Mouse (Mus musculus) heart, embryonic 13.5 days (tissue): ENCODE data around the gene Olfr1440. TPM values are rescaled to one million over a fixed set of nuclear protein-coding genes. Genes with fewer than 3 reads are reported as not detected.

Experiments used
- ATAC-seq: fragments of 200-750 bp; cut with Nextera tagmentation; 2 replicates; pipeline ENCODE4 v1.8.0; 2017; ENCODE audit warnings: moderate TSS enrichment; ENCODE audit not compliant: insufficient number of reproducible peaks, low FRiP score, low TSS enrichment; ENCODE audit errors: extremely low read depth
- H3K27ac ChIP-seq: fragments of 300-500 bp; sonication (generic); replicated peaks from 2 replicates; pipeline ENCODE4 v1.5.1; 2015; ENCODE audit warnings: moderate library complexity, mild to moderate bottlenecking, inconsistent platforms
- H3K27me3 ChIP-seq: fragments of 300-500 bp; sonication (generic); replicated peaks from 2 replicates; pipeline ENCODE4 v1.6.1; 2015; ENCODE audit warnings: mild to moderate bottlenecking, inconsistent platforms
- H3K36me3 ChIP-seq: fragments of 300-500 bp; sonication (generic); 2 replicates; pipeline ENCODE4 v1.6.1; 2015; ENCODE audit warnings: mild to moderate bottlenecking, inconsistent platforms
- H3K4me1 ChIP-seq: fragments of 300-500 bp; sonication (generic); 2 replicates; pipeline ENCODE4 v1.6.1; 2015; ENCODE audit warnings: inconsistent platforms
- H3K4me2 ChIP-seq: fragments of 300-500 bp; sonication (generic); 2 replicates; pipeline ENCODE4 v1.6.1; 2015; ENCODE audit warnings: inconsistent platforms, mild to moderate bottlenecking, moderate library complexity
- H3K4me3 ChIP-seq: fragments of 300-500 bp; sonication (generic); 2 replicates; pipeline ENCODE4 v1.5.1; 2015; ENCODE audit warnings: moderate library complexity, mild to moderate bottlenecking, inconsistent platforms
- H3K9ac ChIP-seq: fragments of 300-500 bp; sonication (generic); 2 replicates; pipeline ENCODE4 v1.6.1; 2015; ENCODE audit warnings: inconsistent platforms, mild to moderate bottlenecking, moderate library complexity
- H3K9me3 ChIP-seq: fragments of 300-500 bp; sonication (generic); 2 replicates; pipeline ENCODE4 v1.6.1; 2016; ENCODE audit warnings: inconsistent platforms
- WGBS: fragments of 180-500 bp; shearing (Covaris S2); methylation state at CpG from one replicate; pipeline ENCODE4 v1.1.7; 2015; ENCODE audit warnings: mixed read lengths; 5-methylcytosine and 5-hydroxymethylcytosine counted together
- polyA plus RNA-seq: library from polyadenylated mRNA; unstranded; fragments of >200 nt; fragmentation: Nextera tagmentation; extraction: Ambion mirVana; gene quantifications from 2 replicates; pipeline ENCODE4 v1.2.1, GENCODE M21; 2015

Gene Olfr1440
- polyA plus RNA-seq: not detected in 2 replicates

DNA sequence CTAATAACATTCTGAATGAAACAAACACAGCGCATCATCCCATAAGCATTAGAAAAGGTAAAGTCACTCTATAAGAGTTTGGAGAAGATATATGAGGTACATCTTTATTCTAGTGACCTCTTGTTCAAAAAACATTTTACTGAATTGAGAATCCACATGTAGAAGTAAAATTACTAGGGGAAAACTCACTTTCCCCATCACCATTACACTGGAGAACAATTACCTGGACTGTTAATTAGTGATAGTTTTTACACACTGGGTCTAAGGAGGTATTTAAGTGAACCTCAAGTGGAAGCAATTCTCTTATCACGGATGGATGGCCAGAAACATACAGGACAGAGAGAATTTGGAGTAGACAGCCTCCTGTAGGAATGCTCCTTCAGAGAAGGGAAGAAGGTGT lies at the start of gene Olfr1440:
Gene Olfr1440 (plus strand): TSS at position 301 of the 400 bp plus-strand sequence.
- Histone ChIP-seq H3K36me3 (no peaks in the 10 kb centered on the region), H3K4me2 (no peak within 1 kb of the TSS), H3K9ac (no peak within 1 kb of the TSS), H3K4me1 (no peaks in the 10 kb centered on the region), H3K4me3 (no peak within 1 kb of the TSS), H3K27ac (no peak within 1 kb of the TSS), H3K27me3 (no peaks in the 10 kb centered on the region), H3K9me3 (no peaks in the 10 kb centered on the region)
- 73% methylated on average over 2 of the region's 2 CpGs for WGBS
- no peak for ATAC-seq

DNA sequence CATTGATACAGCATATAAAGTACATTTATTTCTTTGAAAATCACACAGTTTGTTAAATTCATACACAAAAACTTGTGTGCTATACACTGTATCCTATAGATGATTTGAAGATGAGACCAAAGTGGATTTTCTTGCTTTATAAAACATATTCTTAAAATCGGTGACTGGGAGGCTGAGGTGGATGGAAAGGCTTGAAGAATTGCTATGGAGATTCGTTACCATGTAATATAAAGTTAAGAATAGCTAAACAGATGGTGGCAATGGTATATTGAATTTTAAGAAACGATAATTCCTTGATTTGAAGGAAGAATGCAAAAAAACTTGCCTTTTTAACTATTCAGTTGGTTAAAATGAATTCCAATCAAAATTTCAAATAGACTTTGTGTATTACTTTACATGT lies 14.1 kb upstream of the Olfr1440 start:
- no peaks in the 10 kb centered on the region for H3K9me3 ChIP-seq
- H3K27me3 ChIP-seq: no peaks in the 10 kb centered on the region
- H3K36me3 ChIP-seq: no peaks in the 10 kb centered on the region
- WGBS: 70% methylated on average over 3 of the region's 3 CpGs
- no peaks in the 10 kb centered on the region for H3K4me1 ChIP-seq
- no peak overlapping the region for H3K9ac ChIP-seq
- ATAC-seq: no peak
- H3K4me2 ChIP-seq: no peak overlapping the region
- no peak overlapping the region for H3K27ac ChIP-seq
- no peak overlapping the region for H3K4me3 ChIP-seq

DNA sequence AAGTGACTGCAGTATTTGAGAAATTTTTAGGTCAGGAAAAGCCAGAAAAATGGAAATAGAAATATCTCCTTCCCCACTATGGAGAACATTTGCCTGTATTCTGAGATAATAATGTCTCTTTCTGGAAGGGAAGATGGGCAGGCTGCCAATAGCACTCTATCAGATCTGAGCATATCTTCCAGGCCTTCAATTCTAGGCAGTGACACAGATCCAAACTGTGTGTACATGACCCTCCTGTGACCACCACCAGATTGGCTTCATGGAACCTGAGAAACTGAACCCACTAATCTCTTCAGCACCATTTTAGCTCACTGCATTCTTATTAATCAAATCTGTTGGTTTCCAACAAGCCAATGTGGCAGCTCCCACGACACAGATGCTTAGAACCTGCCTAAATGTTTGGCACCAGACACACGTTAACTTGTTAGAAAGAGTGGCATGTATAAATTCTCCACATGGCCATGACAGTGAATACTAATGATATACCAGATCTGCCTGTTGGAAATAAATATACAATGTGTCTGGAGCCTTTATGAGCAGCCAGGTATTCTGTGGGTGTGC lies 12.5 kb upstream of the Olfr1440 start:
- no peak for ATAC-seq

GRCm38 (mm10) chr19:12413737-12414136 lies 26.7 kb downstream of the Olfr1440 start:
- H3K9ac ChIP-seq: no peak overlapping the region
- ATAC-seq: no peak
- H3K4me1 ChIP-seq: no peaks in the 10 kb centered on the region
- no peak overlapping the region for H3K4me3 ChIP-seq
- no peak overlapping the region for H3K27ac ChIP-seq
- H3K9me3 ChIP-seq: no peaks in the 10 kb centered on the region
- H3K4me2 ChIP-seq: no peak overlapping the region
- no peaks in the 10 kb centered on the region for H3K36me3 ChIP-seq
- H3K27me3 ChIP-seq: no peaks in the 10 kb centered on the region

More for the DNA sequence above, 12.5 kb upstream of the Olfr1440 start:
- WGBS: 59% methylated on average over 2 of the region's 2 CpGs
- Histone ChIP-seq H3K4me3 (no peak overlapping the region), H3K9me3 (no peaks in the 10 kb centered on the region), H3K9ac (no peak overlapping the region), H3K36me3 (no peaks in the 10 kb centered on the region), H3K27me3 (no peaks in the 10 kb centered on the region), H3K4me2 (no peak overlapping the region), H3K4me1 (no peaks in the 10 kb centered on the region), H3K27ac (no peak overlapping the region)

DNA sequence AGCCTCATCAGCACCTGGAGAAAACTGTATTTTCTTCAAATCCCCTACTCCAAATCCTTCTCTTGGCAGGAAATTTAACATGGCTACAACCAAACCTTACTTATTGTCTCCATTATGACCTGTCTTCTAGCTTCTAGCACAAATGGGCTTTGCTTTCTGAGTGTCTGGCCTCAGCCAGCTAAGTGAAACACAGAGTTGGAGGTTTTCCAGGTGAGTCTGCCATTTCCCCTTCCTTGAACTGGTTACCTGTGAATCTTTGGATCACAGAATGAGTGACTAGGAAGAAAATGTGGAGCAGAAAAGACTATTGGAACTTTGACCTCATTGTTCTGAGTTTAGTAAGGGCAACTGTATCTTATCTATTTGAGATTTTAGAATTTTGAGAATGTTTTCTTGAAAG lies 30.3 kb downstream of the Olfr1440 start, which contains the start of gene Olfr1441:
Gene Olfr1441 (plus strand): TSS at position 73 of the 400 bp plus-strand sequence.
- H3K4me3 ChIP-seq: no peak within 1 kb of the TSS
- H3K27me3 ChIP-seq: no peaks in the 10 kb centered on the region
- no peak for ATAC-seq
- no peaks in the 10 kb centered on the region for H3K4me1 ChIP-seq
- H3K36me3 ChIP-seq: no peaks in the 10 kb centered on the region
- no peaks in the 10 kb centered on the region for H3K9me3 ChIP-seq
- H3K4me2 ChIP-seq: no peak within 1 kb of the TSS
- H3K27ac ChIP-seq: no peak within 1 kb of the TSS
- H3K9ac ChIP-seq: no peak within 1 kb of the TSS

DNA sequence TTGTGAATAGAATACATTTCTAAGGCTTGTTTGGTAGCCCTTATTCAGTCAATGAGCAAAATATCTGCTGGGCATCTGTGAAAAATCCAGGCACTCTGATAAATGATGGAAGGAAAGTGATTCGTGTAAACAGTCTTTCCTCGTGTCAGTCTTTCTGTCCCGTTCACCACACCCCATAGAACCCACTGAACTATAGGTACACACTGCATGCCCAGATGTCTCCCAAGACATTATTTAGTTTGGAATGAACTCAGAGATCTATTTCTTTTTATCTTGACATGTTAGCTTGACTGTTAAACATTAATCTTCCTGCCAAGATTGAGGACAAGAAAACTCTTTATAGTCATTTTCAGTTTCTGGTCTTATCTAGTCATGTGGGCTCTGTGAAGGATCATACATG lies 31.2 kb downstream of the Olfr1440 start:
- no peak for ATAC-seq
- Histone ChIP-seq H3K27ac (no peak overlapping the region), H3K36me3 (no peaks in the 10 kb centered on the region), H3K4me2 (no peak overlapping the region), H3K9ac (no peak overlapping the region), H3K9me3 (no peaks in the 10 kb centered on the region), H3K27me3 (no peaks in the 10 kb centered on the region), H3K4me1 (no peaks in the 10 kb centered on the region), H3K4me3 (no peak overlapping the region)
- 58% methylated on average over 3 of the region's 3 CpGs for WGBS

DNA sequence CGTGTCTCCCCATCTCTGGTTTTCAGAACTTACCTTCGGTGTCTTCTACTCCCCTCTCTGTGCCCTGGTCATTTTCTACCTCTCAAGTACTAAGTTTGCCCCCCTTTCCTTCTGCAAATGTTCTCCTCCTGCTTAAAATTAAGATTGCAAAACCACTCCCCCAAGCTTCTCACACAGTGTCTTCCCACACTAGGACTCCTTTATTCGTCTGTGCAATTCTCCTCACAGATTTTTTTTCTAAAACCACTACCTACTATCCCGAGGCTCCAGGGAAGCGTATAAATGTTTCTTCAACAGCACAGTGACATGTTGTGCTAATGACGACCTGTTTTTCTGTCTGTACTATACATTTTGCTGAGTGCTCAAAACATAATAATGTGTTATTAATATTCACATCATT lies 33.5 kb downstream of the Olfr1440 start:
- Histone ChIP-seq H3K4me3 (no peak overlapping the region), H3K4me2 (no peak overlapping the region), H3K27me3 (no peaks in the 10 kb centered on the region), H3K4me1 (no peaks in the 10 kb centered on the region), H3K9me3 (no peaks in the 10 kb centered on the region), H3K9ac (no peak overlapping the region), H3K27ac (no peak overlapping the region), H3K36me3 (no peaks in the 10 kb centered on the region)
- ATAC-seq: no peak
- 69% methylated on average over 6 of the region's 6 CpGs for WGBS

- H3K36me3 ChIP-seq: no peaks in the 10 kb centered on the region
- no peak overlapping the region for H3K27ac ChIP-seq
- no peak overlapping the region for H3K4me3 ChIP-seq
- H3K4me1 ChIP-seq: no peaks in the 10 kb centered on the region
- no peak for ATAC-seq
- WGBS: 68% methylated on average over 1 of the region's 1 CpGs
- H3K9me3 ChIP-seq: no peaks in the 10 kb centered on the region
- H3K4me2 ChIP-seq: no peak overlapping the region
- H3K9ac ChIP-seq: no peak overlapping the region
- no peaks in the 10 kb centered on the region for H3K27me3 ChIP-seq
These were observed 34.6 kb downstream of the Olfr1440 start for GRCm38 (mm10) chr19:12421680-12422079.

GRCm38 (mm10) chr19:12427101-12427500 lies 40.0 kb downstream of the Olfr1440 start:
- 79% methylated on average over 5 of the region's 5 CpGs for WGBS
- Histone ChIP-seq H3K4me2 (no peak overlapping the region), H3K9ac (no peak overlapping the region), H3K9me3 (no peaks in the 10 kb centered on the region), H3K27me3 (no peaks in the 10 kb centered on the region), H3K4me1 (no peaks in the 10 kb centered on the region), H3K4me3 (no peak overlapping the region), H3K27ac (no peak overlapping the region), H3K36me3 (no peaks in the 10 kb centered on the region)
- no peak for ATAC-seq

DNA sequence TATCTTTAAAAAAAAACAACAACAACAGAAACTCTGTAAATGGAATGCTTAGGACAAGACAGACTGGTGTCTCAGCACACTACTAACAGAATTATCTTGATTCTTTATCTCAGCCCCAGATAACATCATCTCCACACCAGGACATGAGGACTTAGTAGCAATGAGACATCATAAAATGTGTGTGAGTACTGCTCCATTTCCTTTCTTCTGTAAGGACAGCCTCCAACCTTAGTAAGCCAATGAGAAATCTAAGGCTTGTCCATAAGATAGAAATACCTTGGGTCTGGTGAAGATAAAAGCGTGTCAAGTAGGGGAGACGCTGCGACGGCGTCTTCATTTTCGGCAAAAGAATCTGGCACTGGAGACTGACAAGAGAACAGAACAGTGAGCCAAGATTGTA lies 40.5 kb downstream of the Olfr1440 start, which contains the start of gene Pfpl:
Gene Pfpl (plus strand): TSS at position 301 of the 400 bp plus-strand sequence.
- Histone ChIP-seq H3K4me1 (no peaks in the 10 kb centered on the region), H3K4me3 (no peak within 1 kb of the TSS), H3K36me3 (no peaks in the 10 kb centered on the region), H3K27me3 (no peaks in the 10 kb centered on the region), H3K4me2 (no peak within 1 kb of the TSS), H3K27ac (no peak within 1 kb of the TSS), H3K9me3 (no peaks in the 10 kb centered on the region), H3K9ac (no peak within 1 kb of the TSS)
- no peak for ATAC-seq
- WGBS: 80% methylated on average over 6 of the region's 6 CpGs

DNA sequence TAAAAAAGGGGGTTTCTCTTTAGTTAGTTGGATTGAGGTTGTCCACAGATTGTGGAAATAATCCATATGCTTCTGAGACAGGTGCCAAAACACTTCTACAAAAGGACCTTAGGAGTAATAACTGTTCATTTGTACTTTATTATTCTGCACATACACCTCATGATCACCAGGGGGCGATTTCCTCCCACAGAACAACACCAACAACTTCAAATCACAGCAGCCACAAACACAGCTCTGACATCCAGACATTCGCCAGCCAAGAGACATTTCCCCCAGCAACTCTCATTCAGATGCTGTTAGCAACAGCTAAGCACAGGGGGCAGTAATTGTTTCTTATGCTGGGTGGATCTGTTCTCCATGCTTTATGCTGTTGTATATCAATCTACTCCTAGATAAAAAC lies 46.0 kb downstream of the Olfr1440 start:
- no peaks in the 10 kb centered on the region for H3K4me1 ChIP-seq
- no peak overlapping the region for H3K4me3 ChIP-seq
- no peak overlapping the region for H3K27ac ChIP-seq
- 6% methylated on average over 2 of the region's 2 CpGs for WGBS
- H3K36me3 ChIP-seq: no peaks in the 10 kb centered on the region
- no peak overlapping the region for H3K4me2 ChIP-seq
- H3K9ac ChIP-seq: no peak overlapping the region
- no peaks in the 10 kb centered on the region for H3K27me3 ChIP-seq
- H3K9me3 ChIP-seq: no peaks in the 10 kb centered on the region
- ATAC-seq: no peak

GRCm38 (mm10) chr19:12435011-12435416 lies 47.9 kb downstream of the Olfr1440 start:
- WGBS: 66% methylated on average over 4 of the region's 4 CpGs
- Histone ChIP-seq H3K9ac (no peak overlapping the region), H3K27me3 (no peaks in the 10 kb centered on the region), H3K27ac (no peak overlapping the region), H3K9me3 (no peaks in the 10 kb centered on the region), H3K4me2 (no peak overlapping the region), H3K36me3 (no peaks in the 10 kb centered on the region), H3K4me1 (no peaks in the 10 kb centered on the region), H3K4me3 (no peak overlapping the region)
- ATAC-seq: no peak
